Mouse (Mus musculus) gastrocnemius, postnatal 14 days (tissue): ENCODE data around the gene Nkiras1. TPM values are rescaled to one million over a fixed set of nuclear protein-coding genes. Genes with fewer than 3 reads are reported as not detected.
"Not testable (repeated sequence)": the region's sequence is repeated elsewhere in the genome, so short reads cannot be mapped to it uniquely, and the experiment has no call there.

Experiments used
- DNase-seq: peaks from one replicate; pipeline ENCODE4 v3.0.0; 2021; ENCODE audit warnings: mixed read lengths
- intact Hi-C: fragments of 180-260 bp; cut with DNase I; formaldehyde crosslinking; loops from one replicate; pipeline ENCODE4 v1.15.1; 2025; ENCODE audit warnings: low total_unique reads
- total RNA-seq, 2 experiments: library from RNA; stranded (reverse); gene quantifications; 2 replicates each; pipeline ENCODE4 v1.2.3; 2021

Nkiras1 gene
- total RNA-seq, 2 experiments from 2014 or later, result 33.5 to 33.8 TPM

GRCm38 (mm10) chr14:18269947-18270528 lies 898 bp upstream of the Nkiras1 start:
- DNase-seq, intact Hi-C loops: not testable (repeated sequence)

GRCm38 (mm10) chr14:18271666-18272065 lies 730 bp downstream of the Nkiras1 start:
- intact Hi-C loops, result no loop called here
- no peak for DNase-seq

- no peak for DNase-seq
- intact Hi-C loops, result no loop called here
These were observed 3.6 kb downstream of the Nkiras1 start for GRCm38 (mm10) chr14:18274526-18274925.

GRCm38 (mm10) chr14:18280375-18280774 lies 9.4 kb downstream of the Nkiras1 start:
- DNase-seq, result no peak
- intact Hi-C loops, result loop anchor here (10.0 kb wide), 1 partner anchor 66 kb away; no protein-coding TSS in a partner anchor

- no peak for DNase-seq
- intact Hi-C loops, result loop anchor here (10.0 kb wide), 1 partner anchor 70 kb away; no protein-coding TSS in a partner anchor
These were observed 13.6 kb downstream of the Nkiras1 start for GRCm38 (mm10) chr14:18284581-18284980.

GRCm38 (mm10) chr14:18285476-18285875 lies 14.5 kb downstream of the Nkiras1 start:
- DNase-seq, result no peak
- intact Hi-C loops, result loop anchor here (10.0 kb wide), 1 partner anchor 71 kb away; no protein-coding TSS in a partner anchor

- intact Hi-C loops, result loop anchor here (10.0 kb wide), 1 partner anchor 72 kb away; no protein-coding TSS in a partner anchor
- DNase-seq, result no peak
These were observed 15.5 kb downstream of the Nkiras1 start for GRCm38 (mm10) chr14:18286441-18286840.

- no peak for DNase-seq
- intact Hi-C loops, result loop anchor here (10.0 kb wide), 1 partner anchor 73 kb away; no protein-coding TSS in a partner anchor
These were observed 16.5 kb downstream of the Nkiras1 start for GRCm38 (mm10) chr14:18287391-18287790.

- no peak for DNase-seq
- intact Hi-C loops, result no loop called here
These were observed 21.2 kb downstream of the Nkiras1 start for GRCm38 (mm10) chr14:18292111-18292510.

- no peak for DNase-seq
- intact Hi-C loops, result no loop called here
These were observed 21.6 kb downstream of the Nkiras1 start for GRCm38 (mm10) chr14:18292578-18292977.

GRCm38 (mm10) chr14:18297441-18297840 lies 26.5 kb downstream of the Nkiras1 start:
- DNase-seq, result no peak
- intact Hi-C loops, result no loop called here

GRCm38 (mm10) chr14:18298874-18299273 lies 27.9 kb downstream of the Nkiras1 start:
- intact Hi-C loops, result no loop called here
- no peak for DNase-seq

GRCm38 (mm10) chr14:18300676-18301075 lies 29.7 kb downstream of the Nkiras1 start:
- intact Hi-C loops, result no loop called here
- no peak for DNase-seq

- intact Hi-C loops, result no loop called here
- DNase-seq, result no peak
These were observed 30.7 kb downstream of the Nkiras1 start for GRCm38 (mm10) chr14:18301591-18301990.

- intact Hi-C loops, result no loop called here
- no peak for DNase-seq
These were observed 31.8 kb downstream of the Nkiras1 start for GRCm38 (mm10) chr14:18302750-18303149.

GRCm38 (mm10) chr14:18303262-18303661 lies 32.3 kb downstream of the Nkiras1 start:
- intact Hi-C loops, result no loop called here
- DNase-seq, result peak; percentile 82

GRCm38 (mm10) chr14:18304165-18304564 lies 33.2 kb downstream of the Nkiras1 start:
- DNase-seq, result no peak
- intact Hi-C loops, result no loop called here

GRCm38 (mm10) chr14:18317457-18318411 lies 46.8 kb downstream of the Nkiras1 start:
- no peak for DNase-seq
- intact Hi-C loops, result no loop called here

- intact Hi-C loops, result no loop called here
These were observed 56.2 kb downstream of the Nkiras1 start for GRCm38 (mm10) chr14:18326968-18327672.

More at GRCm38 (mm10) chr14:18326968-18327672, 56.2 kb downstream of the Nkiras1 start:
- peak; percentile 26 for DNase-seq
